Mouse (Mus musculus) spleen, adult 2 months (tissue): ENCODE data around the gene Jrkl. TPM values are rescaled to one million over a fixed set of nuclear protein-coding genes. Genes with fewer than 3 reads are reported as not detected.
A peak's percentile ranks its signal among the peaks of the same experiment; 100 is the strongest.

ENCODE experiments used
- DNase-seq, 2 experiments: peaks; one replicate each; pipeline versions ENCODE4 v3.0.0 to v3.0.0-alpha.2; 2012 to 2021; ENCODE audit warnings: low spot score in 2 of 2, low read depth in 1 of 2
- H3K27ac ChIP-seq: fragments of 200-500 bp; 2 replicates; pipeline ENCODE4 v1.5.1; 2012; ENCODE audit warnings: low read length, inconsistent platforms; ENCODE audit not compliant: insufficient read depth
- H3K27me3 ChIP-seq: fragments of 200-500 bp; 2 replicates; pipeline ENCODE4 v1.6.1; 2012; ENCODE audit warnings: mild to moderate bottlenecking, moderate library complexity, low read length, inconsistent platforms; ENCODE audit not compliant: control insufficient read depth, insufficient read depth
- H3K36me3 ChIP-seq: fragments of 200-500 bp; 2 replicates; pipeline ENCODE4 v1.6.1; 2012; ENCODE audit warnings: mild to moderate bottlenecking, low read length, inconsistent platforms; ENCODE audit not compliant: control insufficient read depth, insufficient read depth
- H3K4me1 ChIP-seq: fragments of 200-500 bp; 2 replicates; pipeline ENCODE4 v1.6.1; 2011; ENCODE audit warnings: inconsistent platforms; ENCODE audit not compliant: control insufficient read depth, insufficient read depth, insufficient read length
- H3K4me3 ChIP-seq: fragments of 200-500 bp; 2 replicates; pipeline ENCODE4 v1.5.1; 2011; ENCODE audit warnings: mild to moderate bottlenecking, inconsistent platforms; ENCODE audit not compliant: insufficient read depth, insufficient read length; ENCODE audit errors: extremely low read depth
- CTCF ChIP-seq: fragments of 200-500 bp; IDR thresholded peaks from 2 replicates; pipeline ENCODE4 v1.5.1; 2011; ENCODE audit warnings: mild to moderate bottlenecking, inconsistent platforms; ENCODE audit not compliant: insufficient read depth, insufficient read length, insufficient replicate concordance; ENCODE audit errors: extremely low read depth
- POLR2A ChIP-seq: fragments of 200-500 bp; IDR thresholded peaks from 2 replicates; pipeline ENCODE4 v1.6.1; 2011; ENCODE audit warnings: low read depth, low read length, inconsistent platforms
- WGBS: fragments of 180-500 bp; shearing (Covaris S2); methylation state at CpG from one replicate; pipeline ENCODE4 v1.1.7; 2018; 5-methylcytosine and 5-hydroxymethylcytosine counted together
- polyA plus RNA-seq: library from polyadenylated mRNA; depleted of rRNA; stranded (reverse); fragments of >200 nt; gene quantifications from 2 replicates; pipeline ENCODE4 v1.2.3, GENCODE M21; 2012

The Jrkl gene
- polyA plus RNA-seq, 1 experiment: 0.30 TPM

- WGBS: 79% methylated on average over 4 of the region's 4 CpGs
- no peak for TF ChIP-seq CTCF
- Histone ChIP-seq H3K4me1 (no peaks in the 10 kb centered on the region), H3K27me3 (no peaks in the 10 kb centered on the region), H3K4me3 (no peak overlapping the region), H3K27ac (no peak overlapping the region), H3K36me3 (peaks cover 3% of the 10 kb centered on the region; the same call in 1 of the 2 replicates)
- DNase-seq: no peak
These were observed 2.5 kb upstream of the Jrkl start for GRCm38 (mm10) chr9:13248104-13248503.

DNA sequence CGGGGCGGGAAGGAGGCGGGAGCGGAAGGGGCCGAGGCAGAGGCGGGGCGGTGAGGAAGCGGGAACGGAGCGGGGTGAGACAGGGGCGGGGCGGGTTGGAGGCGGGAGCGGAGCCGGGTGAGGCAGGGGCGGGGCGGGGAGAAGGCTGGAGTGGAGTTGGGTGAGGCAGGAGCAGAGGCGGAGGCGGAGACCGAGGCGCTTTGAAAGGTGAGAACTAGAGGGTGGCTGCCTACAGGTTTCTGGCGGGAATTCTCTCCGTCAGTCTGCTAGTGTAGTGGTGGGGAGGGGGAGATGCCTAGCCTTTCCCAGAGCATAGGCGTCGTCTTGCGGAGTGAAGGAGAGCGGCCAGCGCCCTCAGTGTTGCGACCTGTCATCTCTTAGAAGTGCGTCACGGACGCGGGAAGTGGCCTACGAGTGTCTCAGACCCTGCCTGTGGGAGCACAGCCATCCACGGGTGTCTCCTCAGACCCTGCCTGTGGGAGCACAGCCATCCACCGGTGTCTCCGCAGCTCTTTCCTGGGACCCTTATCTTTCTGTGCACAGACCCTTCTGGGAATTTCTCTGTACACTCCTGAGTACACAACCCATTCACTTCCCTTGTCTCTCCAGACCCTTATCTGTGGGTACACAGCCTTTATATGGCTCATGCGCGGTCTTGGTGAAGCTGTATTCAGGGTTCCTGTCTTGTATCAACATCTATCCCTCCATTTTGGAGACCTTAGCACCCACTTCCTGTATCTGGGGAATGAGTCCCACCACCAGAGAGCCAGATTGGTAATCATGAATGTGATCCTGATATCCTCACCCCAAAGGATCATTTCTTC, 1.4 kb upstream of the Jrkl start, which contains the start of gene Ccdc82:
TSS of gene Ccdc82 (plus strand) at position 141 of the 824 bp plus-strand sequence.
- H3K4me3 ChIP-seq: peak within 1 kb of the TSS; percentile 73

GRCm38 (mm10) chr9:13242321-13242720, 3.3 kb downstream of the Jrkl start:
- no peak for DNase-seq
- H3K4me3 ChIP-seq: no peak overlapping the region
- H3K4me1 ChIP-seq: no peaks in the 10 kb centered on the region
- H3K27ac ChIP-seq: no peak overlapping the region
- H3K27me3 ChIP-seq: no peaks in the 10 kb centered on the region
- TF ChIP-seq POLR2A (no peak), CTCF (no peak)
- H3K36me3 ChIP-seq: no peaks in the 10 kb centered on the region

More for the DNA sequence above, 1.4 kb upstream of the Jrkl start, which contains the start of gene Ccdc82:
- Histone ChIP-seq H3K36me3 (no peaks in the 10 kb centered on the region), H3K27ac (peak within 1 kb of the TSS; percentile 74), H3K27me3 (no peaks in the 10 kb centered on the region), H3K4me1 (no peaks in the 10 kb centered on the region)
- peak; percentile 72 to 90 for DNase-seq
- WGBS: under 1% methylated on average over 23 of the region's 39 CpGs
- TF ChIP-seq CTCF: no peak
- TF ChIP-seq POLR2A: peak; percentile 28; the same call in 1 of the 2 replicates

DNA sequence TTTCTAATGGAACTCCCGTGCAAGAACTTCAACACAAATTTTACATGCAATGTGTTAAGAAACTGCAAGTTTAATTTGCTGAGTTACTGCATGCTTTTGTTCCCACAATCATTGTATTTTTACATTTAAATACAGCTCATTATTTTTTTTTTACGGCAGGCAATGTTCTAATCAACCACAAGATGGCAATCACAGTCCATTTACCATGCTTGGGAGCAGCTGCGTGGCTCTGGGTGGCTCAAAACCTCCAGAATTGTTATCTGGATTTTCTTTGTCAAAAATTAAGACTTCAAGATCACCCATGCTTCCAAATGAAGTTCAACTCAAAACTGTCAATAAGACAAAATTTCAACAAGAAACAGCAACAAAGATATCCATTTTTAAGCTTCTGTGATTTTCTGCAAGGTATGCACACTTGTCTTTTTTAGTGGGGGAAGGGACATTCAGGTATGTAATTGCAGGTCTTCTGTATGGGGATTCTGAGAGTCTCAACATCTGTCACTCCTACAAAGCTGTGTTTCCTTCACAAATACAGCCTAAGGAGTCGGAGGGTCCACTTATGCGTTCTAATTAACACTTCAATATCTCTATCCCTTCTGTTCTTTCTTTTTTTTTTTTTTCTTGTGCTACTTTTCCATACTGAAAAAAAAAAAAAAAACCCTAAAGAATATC, 13.9 kb downstream of the Jrkl start:
- H3K27me3 ChIP-seq: no peaks in the 10 kb centered on the region
- no peak overlapping the region for H3K4me3 ChIP-seq
- H3K4me1 ChIP-seq: no peaks in the 10 kb centered on the region; the same call in 1 of the 2 replicates
- TF ChIP-seq POLR2A (no peak), CTCF (peak; percentile 39; the same call in 1 of the 2 replicates)
- DNase-seq: peak in 1 of 2 experiments; percentile 25
- H3K27ac ChIP-seq: no peak overlapping the region
- WGBS: 31% methylated on average over 5 of the region's 5 CpGs
- no peaks in the 10 kb centered on the region for H3K36me3 ChIP-seq

- no peaks in the 10 kb centered on the region; the same call in 1 of the 2 replicates for H3K4me1 ChIP-seq
- no peak for DNase-seq
- no peak for TF ChIP-seq CTCF
- TF ChIP-seq POLR2A: no peak
- H3K27me3 ChIP-seq: no peaks in the 10 kb centered on the region
- H3K27ac ChIP-seq: no peak overlapping the region
- 46% methylated on average over 4 of the region's 4 CpGs for whole genome bisulfite sequencing
- H3K36me3 ChIP-seq: no peaks in the 10 kb centered on the region
- H3K4me3 ChIP-seq: no peak overlapping the region
These were observed 15.1 kb downstream of the Jrkl start for GRCm38 (mm10) chr9:13230553-13230952.

GRCm38 (mm10) chr9:13225872-13226271, 19.8 kb downstream of the Jrkl start:
- Histone ChIP-seq H3K36me3 (no peaks in the 10 kb centered on the region), H3K27ac (no peak overlapping the region), H3K4me1 (no peaks in the 10 kb centered on the region), H3K4me3 (no peak overlapping the region), H3K27me3 (no peaks in the 10 kb centered on the region)
- no peak for DNase-seq
- WGBS: 89% methylated on average over 1 of the region's 1 CpGs
- TF ChIP-seq CTCF (no peak), POLR2A (no peak)
